28 mouse cellular contexts compared by ENCODE assay signal in the genomic region with DNA sequence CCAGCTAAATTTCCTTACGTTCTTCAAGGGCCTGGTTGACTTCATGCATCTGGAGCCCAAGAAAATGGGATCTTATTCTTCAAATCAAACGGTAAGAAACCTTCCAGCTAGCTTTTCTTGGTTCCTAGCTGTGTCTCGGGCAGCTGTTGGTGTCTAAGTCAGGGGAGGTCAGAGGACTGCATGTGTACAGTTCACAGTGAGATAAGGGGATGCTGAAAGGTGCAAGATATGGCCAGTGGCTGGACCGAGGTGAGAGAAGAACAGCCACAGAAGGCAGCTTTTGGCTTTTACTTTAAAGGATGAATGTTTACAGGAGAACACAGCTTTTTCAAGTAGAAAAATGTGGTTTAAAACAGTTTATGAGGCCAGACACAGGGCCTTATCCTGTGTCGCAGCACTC. TPM values are rescaled to one million over a fixed set of nuclear protein-coding genes. Genes with fewer than 3 reads are reported as not detected.
DNase-seq lines count a peak whose midpoint lies in the region; ATAC-seq lines count a peak whose summit lies in the region.
"Had no signal": no experiment of that assay in that cellular context is flagged by ENCODE, and none has a peak within 500 bp of the region (broad histone marks: within the 10 kb centered on the region; RNA-seq: fewer than 3 reads in every experiment).

No protein-coding gene starts in this region.

- no peak for DNase-seq in kidney, postnatal 10 days
- DNase-seq in cerebellum, postnatal 14 days = no peak
- DNase-seq in kidney, adult 18-20 months = no peak
- DNase-seq: adrenal gland, adult 2 months; adrenal gland, adult 8-10 months; adrenal gland, postnatal 10 days; adrenal gland, postnatal 14 days; adrenal gland, postnatal 25 days; adrenal gland, postnatal 36 days; B cell, adult 2 months; cerebellum, adult 11 months; cerebellum, adult 11-12 months had no signal

- WGBS in forebrain, embryonic 16.5 days = 91% methylated on average over 5 of the region's 5 CpGs

- H3K4me1 ChIP-seq in forebrain, embryonic 16.5 days (replicated peaks; ENCODE audit: control insufficient read depth, insufficient read depth, low read length) = no peaks in the 10 kb centered on the region

- H3K36me3 ChIP-seq in forebrain, embryonic 16.5 days (ENCODE audit: control insufficient read depth, insufficient read depth) = peaks cover 55% of the 10 kb centered on the region

- H3K27ac ChIP-seq in forebrain, embryonic 16.5 days (ENCODE audit: low read length) = no peak overlapping the region

- H3K9me3 ChIP-seq in forebrain, embryonic 16.5 days (ENCODE audit: control insufficient read depth, low read length) = no peaks in the 10 kb centered on the region
- H3K9me3 ChIP-seq: G1E had no signal

- H3K27me3 ChIP-seq in forebrain, embryonic 16.5 days (replicated peaks; ENCODE audit: control insufficient read depth, insufficient read depth, low read length) = no peaks in the 10 kb centered on the region
- H3K27me3 ChIP-seq: CH12.LX, Patski had no signal

- peak; percentile 87 for ATAC-seq in erythroblast, adult 5-6 weeks (replicated peaks; ENCODE audit: low FRiP score, poor library complexity, severe bottlenecking)
- peak; percentile 81 for ATAC-seq in erythroid progenitor cell, adult 5-6 weeks (replicated peaks; ENCODE audit: low FRiP score, poor library complexity, severe bottlenecking)
- 0 out of 2 replicates have a peak, but pooled peaks have one; percentile 39 for ATAC-seq in megakaryocyte progenitor cell, adult 5-6 weeks (replicated peaks; ENCODE audit: poor library complexity)
- 0 out of 2 replicates have a peak, but pooled peaks have one; percentile 53 for ATAC-seq in megakaryocyte-erythroid progenitor cell, adult 5-6 weeks (replicated peaks; ENCODE audit: low FRiP score, low TSS enrichment, poor library complexity, severe bottlenecking)
- ATAC-seq in forebrain, embryonic 16.5 days = no peak
- ATAC-seq: activated CD4-positive, CD25-positive, alpha-beta regulatory T cell, adult 4 months; CD4-positive, CD25-positive, alpha-beta regulatory T cell, adult 4 months; Patski had no signal

- no peak overlapping the region for H3K4me3 ChIP-seq in forebrain, embryonic 16.5 days (replicated peaks; ENCODE audit: low read length)

- no peak overlapping the region for H3K9ac ChIP-seq in forebrain, embryonic 16.5 days (replicated peaks; ENCODE audit: low read depth, low read length)

- H3K4me2 ChIP-seq in forebrain, embryonic 16.5 days (ENCODE audit: low read length) = no peak overlapping the region

RNA-seq across cellular contexts. Expression of gene Pdcd11, which starts 10.5 kb away (rescaled TPM):
- total RNA-seq in erythroblast, adult 5-6 weeks (2015; ENCODE audit: low replicate concordance) = 2.9 and 3.1 TPM in 2 replicates
- total RNA-seq in erythroblast, adult 5-6 weeks (2017; ENCODE audit: low replicate concordance) = 3.2 and 3.9 TPM in 2 replicates
- total RNA-seq in erythroid progenitor cell, adult 5-6 weeks (2015; ENCODE audit: low replicate concordance) = 1.4 and 3.4 TPM in 2 replicates
- 1.8 and 5.0 TPM in 2 replicates for total RNA-seq in erythroid progenitor cell, adult 5-6 weeks (2017; ENCODE audit: low replicate concordance)
- 9.0 and 12.6 TPM in 2 replicates for total RNA-seq in megakaryocyte progenitor cell, adult 5-6 weeks (2015)
- 23.0 and 27.4 TPM in 2 replicates for total RNA-seq in megakaryocyte progenitor cell, adult 5-6 weeks (2017)
- 31.9 and 42.3 TPM in 2 replicates for total RNA-seq in megakaryocyte-erythroid progenitor cell, adult 5-6 weeks (2014; fragmentation: Nextera tagmentation)
- total RNA-seq in megakaryocyte-erythroid progenitor cell, adult 5-6 weeks (2017) = 38.0 and 42.3 TPM in 2 replicates
- polyA plus RNA-seq in forebrain, embryonic 16.5 days (2015; fragmentation: Nextera tagmentation; extraction: Ambion mirVana) = 7.5 and 8.1 TPM in 2 replicates

RNA-seq across cellular contexts. Expression of gene Usmg5, which starts 10.6 kb away (rescaled TPM):
- 199 and 243 TPM in 2 replicates for total RNA-seq in erythroblast, adult 5-6 weeks (2015; ENCODE audit: low replicate concordance)
- total RNA-seq in erythroblast, adult 5-6 weeks (2017; ENCODE audit: low replicate concordance) = 86.3 and 111 TPM in 2 replicates
- 215 and 274 TPM in 2 replicates for total RNA-seq in erythroid progenitor cell, adult 5-6 weeks (2015; ENCODE audit: low replicate concordance)
- total RNA-seq in erythroid progenitor cell, adult 5-6 weeks (2017; ENCODE audit: low replicate concordance) = 74.4 and 133 TPM in 2 replicates
- total RNA-seq in megakaryocyte progenitor cell, adult 5-6 weeks (2015) = 483 and 581 TPM in 2 replicates
- total RNA-seq in megakaryocyte progenitor cell, adult 5-6 weeks (2017) = 452 and 544 TPM in 2 replicates
- total RNA-seq in megakaryocyte-erythroid progenitor cell, adult 5-6 weeks (2014; fragmentation: Nextera tagmentation) = 709 and 727 TPM in 2 replicates
- total RNA-seq in megakaryocyte-erythroid progenitor cell, adult 5-6 weeks (2017) = 667 and 899 TPM in 2 replicates
- 1,159 and 1,247 TPM in 2 replicates for polyA plus RNA-seq in forebrain, embryonic 16.5 days (2015; fragmentation: Nextera tagmentation; extraction: Ambion mirVana)

RNA-seq across cellular contexts. Expression of gene Taf5, which starts 33.5 kb away (rescaled TPM):
- total RNA-seq in erythroblast, adult 5-6 weeks (2015; ENCODE audit: low replicate concordance) = 2.1 and 5.2 TPM in 2 replicates
- total RNA-seq in erythroblast, adult 5-6 weeks (2017; ENCODE audit: low replicate concordance) = 11.7 and 13.9 TPM in 2 replicates
- total RNA-seq in erythroid progenitor cell, adult 5-6 weeks (2015; ENCODE audit: low replicate concordance) = 19.5 and 19.7 TPM in 2 replicates
- 26.1 and 28.5 TPM in 2 replicates for total RNA-seq in erythroid progenitor cell, adult 5-6 weeks (2017; ENCODE audit: low replicate concordance)
- 17.0 and 18.7 TPM in 2 replicates for total RNA-seq in megakaryocyte progenitor cell, adult 5-6 weeks (2015)
- 20.6 and 25.7 TPM in 2 replicates for total RNA-seq in megakaryocyte progenitor cell, adult 5-6 weeks (2017)
- total RNA-seq in megakaryocyte-erythroid progenitor cell, adult 5-6 weeks (2014; fragmentation: Nextera tagmentation) = 14.6 and 17.0 TPM in 2 replicates
- 26.3 and 28.4 TPM in 2 replicates for total RNA-seq in megakaryocyte-erythroid progenitor cell, adult 5-6 weeks (2017)
- polyA plus RNA-seq in forebrain, embryonic 16.5 days (2015; fragmentation: Nextera tagmentation; extraction: Ambion mirVana) = 5.8 and 6.0 TPM in 2 replicates

RNA-seq across cellular contexts. Expression of gene Calhm2, which starts 37.0 kb away (rescaled TPM):
- total RNA-seq in erythroblast, adult 5-6 weeks (2015; ENCODE audit: low replicate concordance) = 2.3 and 4.0 TPM in 2 replicates
- total RNA-seq in erythroblast, adult 5-6 weeks (2017; ENCODE audit: low replicate concordance) = 1.4 and 3.5 TPM in 2 replicates
- total RNA-seq in erythroid progenitor cell, adult 5-6 weeks (2015; ENCODE audit: low replicate concordance) = 1.7 and 4.0 TPM in 2 replicates
- total RNA-seq in erythroid progenitor cell, adult 5-6 weeks (2017; ENCODE audit: low replicate concordance) = 0.83 and 1.0 TPM in 2 replicates
- 6.1 and 7.3 TPM in 2 replicates for total RNA-seq in megakaryocyte progenitor cell, adult 5-6 weeks (2015)
- total RNA-seq in megakaryocyte progenitor cell, adult 5-6 weeks (2017) = 11.3 and 14.4 TPM in 2 replicates
- total RNA-seq in megakaryocyte-erythroid progenitor cell, adult 5-6 weeks (2014; fragmentation: Nextera tagmentation) = 3.2 and 3.6 TPM in 2 replicates
- total RNA-seq in megakaryocyte-erythroid progenitor cell, adult 5-6 weeks (2017) = 1.6 and 2.3 TPM in 2 replicates
- 0.84 and 1.4 TPM in 2 replicates for polyA plus RNA-seq in forebrain, embryonic 16.5 days (2015; fragmentation: Nextera tagmentation; extraction: Ambion mirVana)

RNA-seq across cellular contexts. Expression of gene Calhm1, which starts 43.0 kb away (rescaled TPM):
- total RNA-seq in erythroblast, adult 5-6 weeks (2015; ENCODE audit: low replicate concordance) = not detected in 2 replicates
- not detected in 2 replicates for total RNA-seq in erythroblast, adult 5-6 weeks (2017; ENCODE audit: low replicate concordance)
- total RNA-seq in erythroid progenitor cell, adult 5-6 weeks (2015; ENCODE audit: low replicate concordance) = not detected in 2 replicates
- total RNA-seq in erythroid progenitor cell, adult 5-6 weeks (2017; ENCODE audit: low replicate concordance) = not detected in 2 replicates
- total RNA-seq in megakaryocyte progenitor cell, adult 5-6 weeks (2015) = not detected in 2 replicates
- total RNA-seq in megakaryocyte progenitor cell, adult 5-6 weeks (2017) = not detected in 2 replicates
- total RNA-seq in megakaryocyte-erythroid progenitor cell, adult 5-6 weeks (2014; fragmentation: Nextera tagmentation) = not detected in 2 replicates
- not detected in 2 replicates for total RNA-seq in megakaryocyte-erythroid progenitor cell, adult 5-6 weeks (2017)
- polyA plus RNA-seq in forebrain, embryonic 16.5 days (2015; fragmentation: Nextera tagmentation; extraction: Ambion mirVana) = not detected in 2 replicates
- total RNA-seq: adrenal gland, adult 18-20 months; adrenal gland, adult 2 months; adrenal gland, adult 8-10 months; adrenal gland, postnatal 10 days; adrenal gland, postnatal 14 days; adrenal gland, postnatal 25 days; adrenal gland, postnatal 36 days; adrenal gland, postnatal 4 days; CH12.LX; ES-E14; G1E; MEL had no signal
- polyA plus RNA-seq: activated CD4-positive, CD25-positive, alpha-beta regulatory T cell, adult 4 months; adrenal gland, adult 2 months; brain, embryonic 14.5 days; C2C12; CD4-positive, CD25-positive, alpha-beta regulatory T cell, adult 4 months; G1E; Patski had no signal
